Mouse (Mus musculus): ENCODE data around the gene Dpp3. TPM values are rescaled to one million over a fixed set of nuclear protein-coding genes. Genes with fewer than 3 reads are reported as not detected.

Dpp3 gene
- 10 to 100 TPM; 65.0 to 67.8 TPM for total RNA-seq (2023)

DNA sequence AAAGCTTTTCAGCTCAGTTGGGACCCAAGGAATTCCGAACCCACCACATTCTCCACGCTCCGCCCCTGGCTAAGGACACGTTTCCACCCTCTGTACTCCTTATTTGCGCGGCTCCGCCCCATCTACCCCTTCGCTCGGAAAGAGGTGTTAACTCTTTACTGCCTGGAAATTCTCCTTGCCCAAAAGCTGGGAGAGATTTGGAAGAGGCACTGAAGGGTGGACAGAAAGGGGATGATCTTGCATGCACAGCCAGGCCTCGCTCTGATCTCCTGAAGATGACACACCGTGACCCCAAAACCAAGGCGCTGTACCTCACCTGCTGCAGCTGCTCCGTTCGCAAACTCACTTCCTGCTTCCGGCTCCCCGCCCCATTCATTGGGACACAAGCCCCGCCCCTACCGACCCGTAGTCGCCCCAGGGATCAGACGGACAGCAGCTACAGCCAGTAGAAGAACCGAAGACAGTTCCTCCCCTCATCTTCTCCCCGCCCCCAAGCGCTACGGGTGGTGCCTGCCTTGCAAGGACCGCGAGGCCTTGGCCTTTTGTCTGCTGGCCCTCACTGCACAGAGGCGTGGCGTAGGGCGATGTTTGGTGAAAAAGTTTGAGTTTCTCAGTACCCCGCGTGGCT lies at the start of gene Dpp3:
Dpp3 (minus strand) TSS at position 384 of the 628 bp plus-strand sequence.

DNA sequence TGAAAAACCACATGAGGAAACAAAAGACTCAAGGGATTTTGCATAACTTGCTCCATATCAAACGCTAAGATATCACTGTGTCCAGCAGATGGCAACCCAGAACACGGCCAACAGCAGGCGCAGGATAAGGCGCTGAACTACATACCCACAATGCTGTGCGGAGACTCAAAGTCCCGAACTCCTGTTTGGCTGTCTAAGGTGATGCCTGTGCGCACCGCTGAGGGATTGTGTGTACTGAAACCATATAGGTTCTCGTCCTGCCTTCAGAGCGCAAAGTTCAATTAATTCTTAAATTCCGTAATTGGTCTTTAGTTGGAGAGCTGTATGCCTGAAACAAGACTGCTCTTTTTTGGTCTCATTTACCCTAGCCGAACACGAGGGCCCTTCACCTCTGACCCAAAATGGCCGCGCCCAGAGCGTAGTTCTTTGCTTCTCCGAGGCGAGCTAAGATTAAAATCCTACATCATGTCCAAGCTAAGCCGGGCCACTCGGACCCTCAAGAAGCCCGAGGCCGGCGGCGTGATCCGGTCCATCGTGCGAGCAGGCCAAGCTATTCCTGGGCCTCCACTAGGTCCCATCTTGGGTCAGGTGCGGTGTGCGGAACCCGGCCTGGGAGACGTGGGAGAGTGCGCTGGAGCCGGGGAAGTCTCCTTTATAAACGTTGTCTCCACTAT lies 34.0 kb upstream of the Dpp3 start, which contains the start of gene Mrpl11:
Mrpl11 (plus strand) TSS at position 220 of the 674 bp plus-strand sequence.

DNA sequence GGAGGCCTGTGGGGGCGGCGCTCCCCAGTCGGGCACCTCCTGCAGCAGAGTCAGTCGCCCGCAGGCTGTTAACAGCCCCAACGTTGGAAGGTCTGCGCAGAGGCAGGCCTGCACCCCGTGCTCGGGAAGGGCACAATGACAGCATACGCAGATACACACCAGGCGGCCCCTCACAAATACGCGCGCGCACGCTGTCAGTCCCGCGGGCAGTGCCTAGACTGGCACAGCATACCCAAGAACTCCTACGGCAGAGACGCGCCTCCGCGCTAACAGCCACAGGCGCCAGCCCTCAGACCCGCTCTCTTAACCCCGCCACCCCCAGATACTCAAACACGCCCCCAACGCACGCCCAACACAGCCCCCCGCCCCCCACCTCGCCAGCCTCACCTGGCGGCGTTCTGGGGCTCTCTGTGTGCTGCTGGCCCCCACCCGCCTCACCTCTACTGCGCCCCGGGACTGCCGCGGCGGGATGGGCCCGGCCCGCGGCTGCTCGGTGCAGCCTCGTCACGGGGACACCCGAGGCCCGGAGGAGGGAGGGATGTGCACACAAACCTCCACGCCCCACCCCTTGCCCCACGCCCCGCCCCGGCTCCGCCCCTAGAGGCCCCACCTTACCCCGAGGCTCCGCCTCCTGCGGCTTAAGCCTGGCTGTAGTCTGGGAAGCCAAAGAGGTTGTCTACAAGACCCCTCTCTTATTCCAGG lies 14.6 kb upstream of the Dpp3 start, which contains the start of gene Peli3:
Peli3 (minus strand) TSS at position 577 of the 702 bp plus-strand sequence.

DNA sequence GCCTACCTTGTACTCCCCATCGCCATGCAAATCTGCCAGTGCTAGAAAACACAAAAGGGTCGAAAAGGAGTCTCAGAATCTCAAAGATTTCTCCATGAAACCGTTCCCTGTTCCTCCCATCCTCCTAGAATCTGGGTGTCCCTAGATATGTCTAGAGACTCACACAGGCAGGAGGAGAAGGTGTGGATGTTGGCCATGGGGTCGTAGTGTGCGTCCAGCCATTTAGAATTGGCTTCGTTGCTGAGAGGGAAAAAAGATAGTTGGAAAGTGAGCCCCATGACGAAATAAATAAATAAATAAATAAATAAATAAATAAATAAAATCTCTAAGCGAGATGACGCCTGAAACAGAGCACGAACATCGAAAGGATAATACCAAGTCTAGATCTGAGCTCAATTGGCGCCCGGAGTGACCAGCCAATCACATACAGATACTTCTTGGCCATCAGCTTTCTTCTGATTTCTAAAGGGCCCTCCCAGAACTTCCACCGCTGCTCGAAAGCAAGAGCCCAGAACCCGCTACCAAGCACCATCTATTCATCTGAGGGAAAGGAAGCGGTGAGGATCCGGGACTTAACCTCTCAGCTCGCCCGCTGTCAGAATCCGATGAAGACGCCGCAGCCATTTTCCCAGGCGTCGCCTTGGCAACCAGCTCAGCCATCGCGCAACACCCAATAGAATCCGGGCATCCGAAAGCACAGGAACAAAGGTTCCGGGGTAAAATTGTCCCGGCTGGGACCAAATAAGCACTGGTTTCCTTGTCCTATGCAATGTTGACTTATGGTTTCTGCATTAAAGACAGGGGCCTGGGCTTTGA lies 21.9 kb downstream of the Dpp3 start, which contains the start of gene Bbs1:
Bbs1 (minus strand) TSS at position 650 of the 816 bp plus-strand sequence.

DNA sequence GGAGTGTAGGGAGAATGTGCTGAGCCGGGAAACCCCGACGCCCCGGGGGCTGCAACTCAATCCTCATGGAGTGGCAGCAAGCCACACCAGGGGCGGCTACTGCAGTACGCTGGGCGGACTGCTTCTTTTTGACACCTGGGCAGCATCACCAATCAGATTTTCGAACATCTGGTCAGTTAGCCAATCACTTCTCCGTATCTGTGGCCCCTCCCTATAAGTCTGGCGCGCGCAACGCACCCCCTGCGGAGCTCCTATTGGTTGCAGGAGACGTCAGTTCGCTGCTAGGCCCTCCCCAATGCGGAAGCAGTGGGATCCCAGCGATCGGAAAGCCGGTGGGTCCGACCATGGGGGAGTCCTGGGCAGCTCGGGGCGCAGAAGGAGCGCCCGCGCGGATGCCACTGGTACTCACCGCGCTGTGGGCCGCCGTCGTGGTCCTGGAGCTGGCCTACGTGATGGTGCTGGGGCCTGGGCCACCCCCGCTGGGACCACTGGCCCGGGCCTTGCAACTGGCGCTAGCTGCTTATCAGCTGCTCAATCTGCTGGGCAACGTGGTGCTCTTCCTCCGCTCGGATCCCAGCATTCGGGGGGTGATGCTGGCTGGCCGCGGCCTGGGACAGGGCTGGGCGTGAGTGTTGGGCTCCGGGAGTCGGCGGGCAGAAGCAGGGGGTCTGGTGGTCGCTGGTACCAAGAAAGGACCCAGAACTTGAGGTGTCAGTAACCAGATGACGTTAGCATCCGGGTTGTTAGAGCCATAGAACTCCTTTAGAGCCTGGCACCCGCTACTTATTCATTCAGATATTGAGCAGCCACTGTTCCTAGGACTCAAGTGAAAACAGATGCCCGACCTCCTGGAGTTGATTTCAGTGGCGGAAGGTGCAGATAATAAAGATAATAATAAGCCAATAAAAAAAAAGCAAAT lies 49.4 kb downstream of the Dpp3 start, which contains the start of gene Zdhhc24:
Zdhhc24 (plus strand) TSS at position 264 of the 919 bp plus-strand sequence.

DNA sequence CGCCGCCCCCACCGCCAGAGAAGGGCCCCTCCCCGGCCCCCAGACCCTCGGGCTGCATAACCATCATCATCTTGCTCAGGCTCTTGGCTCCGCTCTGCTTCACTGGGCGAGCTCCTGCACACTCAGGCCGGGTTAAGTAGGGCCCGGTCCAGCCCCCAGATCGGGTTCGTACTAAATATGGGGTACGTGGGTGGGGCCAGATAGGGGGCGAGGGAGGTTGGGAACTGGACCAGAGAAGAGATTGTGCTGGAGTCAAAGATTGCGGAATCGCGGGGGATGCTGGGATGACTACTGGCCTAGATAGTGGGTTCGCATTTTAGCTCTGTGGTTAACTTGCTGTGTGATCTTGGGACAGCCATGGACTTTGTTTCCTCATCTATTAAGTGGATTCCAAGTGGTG lies 50.3 kb downstream of the Dpp3 start, which contains the start of gene Actn3:
Actn3 (minus strand) TSS at position 125 of the 400 bp plus-strand sequence.

Other genes with a start within 250 kb of the Dpp3 start
- gene Gm960, start 229.6 kb downstream of the Dpp3 start, total RNA-seq (2023) = not detected
- gene Sptbn2, start 217.1 kb downstream of the Dpp3 start, total RNA-seq (2023) = under 1 TPM; 0.05 to 0.55 TPM
- gene Rbm4b, start 171.8 kb downstream of the Dpp3 start, total RNA-seq (2023) = 10 to 100 TPM in 1 of 2 experiments, 1 to 10 TPM in 1; 9.8 to 10.5 TPM
- gene Rbm4, start 134.4 kb downstream of the Dpp3 start, total RNA-seq (2023) = 10 to 100 TPM; 53.6 to 54.3 TPM
- gene Gm21992, start 116.7 kb downstream of the Dpp3 start, total RNA-seq (2023) = 10 to 100 TPM; 18.5 to 37.7 TPM
- gene Rbm14, start 116.7 kb downstream of the Dpp3 start, total RNA-seq (2023) = 10 to 100 TPM; 43.4 to 61.4 TPM
- gene Ccs, start 89.0 kb downstream of the Dpp3 start, total RNA-seq (2023) = 10 to 100 TPM; 30.3 to 37.9 TPM
- gene Ccdc87, start 88.9 kb downstream of the Dpp3 start, total RNA-seq (2023) = not detected
- 10 to 100 TPM; 15.4 to 24.4 TPM for gene Ctsf, start 73.2 kb downstream of the Dpp3 start, total RNA-seq (2023)
- not detected for gene Actn3, start 50.4 kb downstream of the Dpp3 start, total RNA-seq (2023)
- 1 to 10 TPM; 6.1 to 6.4 TPM for gene Zdhhc24, start 49.6 kb downstream of the Dpp3 start, total RNA-seq (2023)
- 1 to 10 TPM in 1 of 2 experiments, under 1 TPM in 1; 0.52 to 1.1 TPM for gene Bbs1, start 21.7 kb downstream of the Dpp3 start, total RNA-seq (2023)
- gene Peli3, start 14.8 kb upstream of the Dpp3 start, total RNA-seq (2023) = 1 to 10 TPM; 1.3 to 1.9 TPM
- 10 to 100 TPM; 17.5 to 20.4 TPM for gene Mrpl11, start 33.9 kb upstream of the Dpp3 start, total RNA-seq (2023)
- not detected for gene Npas4, start 62.0 kb upstream of the Dpp3 start, total RNA-seq (2023)
- gene Slc29a2, start 95.6 kb upstream of the Dpp3 start, total RNA-seq (2023) = 1 to 10 TPM; 3.9 to 6.4 TPM
- 10 to 100 TPM in 1 of 2 experiments, 1 to 10 TPM in 1; 9.0 to 12.8 TPM for gene B4gat1, start 110.5 kb upstream of the Dpp3 start, total RNA-seq (2023)
- gene AC124502.3, start 110.6 kb upstream of the Dpp3 start, total RNA-seq (2023) = 1 to 10 TPM in 1 of 2 experiments, under 1 TPM in 1; 0.46 to 2.7 TPM
- gene Brms1, start 113.1 kb upstream of the Dpp3 start, total RNA-seq (2023) = 10 to 100 TPM; 55.4 to 63.3 TPM
- gene Rin1, start 122.2 kb upstream of the Dpp3 start, total RNA-seq (2023) = 1 to 10 TPM; 2.5 to 2.6 TPM
- under 1 TPM in 1 of 2 experiments, not detected in 1; 0.46 TPM for gene Cd248, start 139.8 kb upstream of the Dpp3 start, total RNA-seq (2023)
- gene Tmem151a, start 157.2 kb upstream of the Dpp3 start, total RNA-seq (2023) = 1 to 10 TPM in 1 of 2 experiments, under 1 TPM in 1; 0.89 to 3.0 TPM
- 10 to 100 TPM; 24.5 to 29.6 TPM for gene Yif1a, start 160.3 kb upstream of the Dpp3 start, total RNA-seq (2023)
- gene Cnih2, start 170.2 kb upstream of the Dpp3 start, total RNA-seq (2023) = under 1 TPM; 0.60 to 0.79 TPM
- 100 to 1,000 TPM; 138 to 140 TPM for gene Rab1b, start 178.8 kb upstream of the Dpp3 start, total RNA-seq (2023)
- 10 to 100 TPM; 18.8 to 23.2 TPM for gene Klc2, start 190.3 kb upstream of the Dpp3 start, total RNA-seq (2023)

Data from monocyte, adult 59 days (primary cell).